Mouse (Mus musculus) hindbrain, embryonic 16.5 days (tissue): ENCODE results near the gene Iqschfp. TPM values are rescaled to one million over a fixed set of nuclear protein-coding genes. Genes with fewer than 3 reads are reported as not detected.

Experiments used
- ATAC-seq: fragments of 200-750 bp; cut with Nextera tagmentation; 2 replicates; pipeline ENCODE4 v1.8.0; 2017; ENCODE audit warnings: moderate TSS enrichment, moderate library complexity
- H3K27ac ChIP-seq: fragments of 300-500 bp; sonication (generic); 2 replicates; pipeline ENCODE4 v1.5.1; 2014; ENCODE audit warnings: low read depth, mild to moderate bottlenecking, control low read depth, low read length, moderate library complexity
- H3K27me3 ChIP-seq: fragments of 300-500 bp; sonication (generic); replicated peaks from 2 replicates; pipeline ENCODE4 v1.6.1; 2014; ENCODE audit warnings: low read length; ENCODE audit not compliant: control insufficient read depth, insufficient read depth
- H3K36me3 ChIP-seq: fragments of 300-500 bp; sonication (generic); 2 replicates; pipeline ENCODE4 v1.6.1; 2014; ENCODE audit warnings: mild to moderate bottlenecking, low read length, moderate library complexity, mixed read lengths; ENCODE audit not compliant: control insufficient read depth, insufficient read depth
- H3K4me1 ChIP-seq: fragments of 300-500 bp; sonication (generic); 2 replicates; pipeline ENCODE4 v1.6.1; 2014; ENCODE audit warnings: low read depth, low read length; ENCODE audit not compliant: control insufficient read depth, insufficient read depth
- H3K4me2 ChIP-seq: fragments of 300-500 bp; sonication (generic); 2 replicates; pipeline ENCODE4 v1.6.1; 2014; ENCODE audit warnings: mild to moderate bottlenecking, low read length, control low read depth, moderate library complexity
- H3K4me3 ChIP-seq: fragments of 300-500 bp; sonication (generic); 2 replicates; pipeline ENCODE4 v1.5.1; 2014; ENCODE audit warnings: mild to moderate bottlenecking, low read length, control low read depth, moderate library complexity
- H3K9ac ChIP-seq: fragments of 300-500 bp; sonication (generic); 2 replicates; pipeline ENCODE4 v1.6.1; 2014; ENCODE audit warnings: low read depth, mild to moderate bottlenecking, control low read depth, low read length, moderate library complexity
- H3K9me3 ChIP-seq: fragments of 300-500 bp; sonication (generic); 2 replicates; pipeline ENCODE4 v1.6.1; 2014; ENCODE audit warnings: mild to moderate bottlenecking, low read length, moderate library complexity; ENCODE audit not compliant: control insufficient read depth
- WGBS: fragments of 180-500 bp; shearing (Covaris S2); extraction: QIAGEN DNeasy Blood & Tissue Kit; methylation state at CpG from one replicate; pipeline ENCODE4 v1.1.7; 2014; 5-methylcytosine and 5-hydroxymethylcytosine counted together
- polyA plus RNA-seq: library from polyadenylated mRNA; unstranded; fragments of >200 nt; fragmentation: Nextera tagmentation; extraction: Ambion mirVana; gene quantifications from 2 replicates; pipeline ENCODE4 v1.2.1, GENCODE M21; 2015

Gene Iqschfp
- polyA plus RNA-seq, 1 experiment from 2014 or later, result 4.8 TPM

GRCm38 (mm10) chr3:68467941-68468687, 576.1 kb downstream of the Iqschfp start:
- ATAC-seq, result peak; percentile 17; the same call in 1 of the 2 replicates
- 4% methylated on average over 10 of the region's 10 CpGs for WGBS
- Histone ChIP-seq H3K4me3 (peak overlapping the region; percentile 3), H3K9me3 (no peaks in the 10 kb centered on the region), H3K27ac (no peak overlapping the region), H3K4me1 (peaks cover 7% of the 10 kb centered on the region; the same call in 1 of the 2 replicates), H3K4me2 (peak overlapping the region; percentile 41), H3K9ac (no peak overlapping the region), H3K36me3 (no peaks in the 10 kb centered on the region), H3K27me3 (no peaks in the 10 kb centered on the region)

GRCm38 (mm10) chr3:68469643-68470042, 577.6 kb downstream of the Iqschfp start:
- no peaks in the 10 kb centered on the region for H3K9me3 ChIP-seq
- no peaks in the 10 kb centered on the region for H3K36me3 ChIP-seq
- H3K4me1 ChIP-seq, result peaks cover 7% of the 10 kb centered on the region; the same call in 1 of the 2 replicates
- no peak for ATAC-seq
- H3K27ac ChIP-seq, result no peak overlapping the region
- no peaks in the 10 kb centered on the region for H3K27me3 ChIP-seq
- H3K4me2 ChIP-seq, result no peak overlapping the region
- no peak overlapping the region for H3K4me3 ChIP-seq
- WGBS, result 87% methylated on average over 1 of the region's 1 CpGs
- H3K9ac ChIP-seq, result no peak overlapping the region

- H3K4me3 ChIP-seq, result no peak overlapping the region
- no peak overlapping the region for H3K9ac ChIP-seq
- 63% methylated on average over 3 of the region's 3 CpGs for WGBS
- H3K36me3 ChIP-seq, result no peaks in the 10 kb centered on the region
- no peak for ATAC-seq
- no peak overlapping the region for H3K4me2 ChIP-seq
- no peaks in the 10 kb centered on the region for H3K9me3 ChIP-seq
- no peaks in the 10 kb centered on the region for H3K27me3 ChIP-seq
- H3K4me1 ChIP-seq, result peaks cover 7% of the 10 kb centered on the region; the same call in 1 of the 2 replicates
- H3K27ac ChIP-seq, result no peak overlapping the region
Measured at GRCm38 (mm10) chr3:68470061-68470460, 578.0 kb downstream of the Iqschfp start.

GRCm38 (mm10) chr3:68470622-68471021, 578.6 kb downstream of the Iqschfp start:
- no peak for ATAC-seq
- peaks cover 7% of the 10 kb centered on the region; the same call in 1 of the 2 replicates for H3K4me1 ChIP-seq
- 69% methylated on average over 5 of the region's 5 CpGs for WGBS

DNA sequence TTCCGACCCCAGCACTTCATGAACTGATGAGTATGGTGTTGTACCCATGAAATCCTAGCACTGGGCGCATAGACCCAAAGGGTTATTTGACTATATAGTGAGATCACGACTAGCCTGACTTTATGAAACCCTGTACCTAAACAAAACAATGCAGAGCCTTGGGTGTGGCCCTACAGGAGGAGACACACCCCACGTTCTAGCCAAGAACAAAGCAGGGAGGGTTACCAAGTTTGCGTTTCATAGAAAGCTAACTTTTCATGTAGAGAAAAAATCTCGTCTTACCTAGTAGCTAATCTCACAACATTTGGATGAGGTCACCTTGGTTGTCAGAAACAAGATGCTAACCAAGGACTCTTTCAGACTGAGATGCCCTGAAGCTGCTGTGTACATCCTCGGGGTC, 584.3 kb downstream of the Iqschfp start:
- no peak overlapping the region for H3K4me3 ChIP-seq
- H3K27me3 ChIP-seq, result no peaks in the 10 kb centered on the region
- 90% methylated on average over 7 of the region's 7 CpGs for WGBS
- H3K27ac ChIP-seq, result no peak overlapping the region
- no peak overlapping the region for H3K4me2 ChIP-seq
- ATAC-seq, result no peak
- H3K9me3 ChIP-seq, result no peaks in the 10 kb centered on the region
- H3K36me3 ChIP-seq, result no peaks in the 10 kb centered on the region
- H3K9ac ChIP-seq, result no peak overlapping the region
- no peaks in the 10 kb centered on the region for H3K4me1 ChIP-seq

More at GRCm38 (mm10) chr3:68470622-68471021, 578.6 kb downstream of the Iqschfp start:
- H3K9ac ChIP-seq, result no peak overlapping the region
- no peaks in the 10 kb centered on the region for H3K9me3 ChIP-seq
- H3K4me2 ChIP-seq, result no peak overlapping the region
- no peaks in the 10 kb centered on the region for H3K27me3 ChIP-seq
- no peak overlapping the region for H3K27ac ChIP-seq
- H3K4me3 ChIP-seq, result no peak overlapping the region
- no peaks in the 10 kb centered on the region for H3K36me3 ChIP-seq

DNA sequence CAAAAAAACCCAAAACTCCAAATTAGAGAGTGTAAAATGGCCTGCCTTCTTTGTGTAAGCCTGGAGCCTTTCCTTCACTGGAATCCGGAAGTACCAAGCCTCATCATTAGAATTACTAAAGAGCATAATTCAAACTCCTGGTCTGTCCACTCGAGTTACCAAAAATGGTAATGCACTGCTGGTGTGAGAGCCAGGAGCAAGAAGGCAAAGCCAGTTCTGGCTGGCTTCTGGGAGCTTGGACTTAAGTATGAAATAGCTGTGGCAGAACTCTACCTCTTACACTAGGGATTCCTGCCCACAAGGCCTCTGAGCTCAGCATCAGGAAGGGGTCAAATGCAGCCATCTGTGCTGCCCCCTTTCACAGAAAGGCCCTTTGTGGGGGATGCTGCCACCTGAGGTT, 585.4 kb downstream of the Iqschfp start:
- no peak overlapping the region for H3K9ac ChIP-seq
- no peak overlapping the region for H3K4me2 ChIP-seq
- no peaks in the 10 kb centered on the region for H3K36me3 ChIP-seq
- no peak overlapping the region for H3K27ac ChIP-seq
- H3K4me3 ChIP-seq, result no peak overlapping the region
- no peaks in the 10 kb centered on the region for H3K27me3 ChIP-seq
- no peak for ATAC-seq
- H3K9me3 ChIP-seq, result no peaks in the 10 kb centered on the region
- H3K4me1 ChIP-seq, result no peaks in the 10 kb centered on the region
- WGBS, result 34% methylated on average over 2 of the region's 2 CpGs

- Histone ChIP-seq H3K27ac (no peak overlapping the region), H3K4me2 (no peak overlapping the region), H3K9ac (no peak overlapping the region), H3K9me3 (no peaks in the 10 kb centered on the region), H3K4me3 (no peak overlapping the region), H3K27me3 (no peaks in the 10 kb centered on the region), H3K4me1 (no peaks in the 10 kb centered on the region), H3K36me3 (no peaks in the 10 kb centered on the region)
- peak; percentile 20; the same call in 1 of the 2 replicates for ATAC-seq
- 82% methylated on average over 6 of the region's 6 CpGs for WGBS
Measured at GRCm38 (mm10) chr3:68479266-68479665, 587.2 kb downstream of the Iqschfp start.

DNA sequence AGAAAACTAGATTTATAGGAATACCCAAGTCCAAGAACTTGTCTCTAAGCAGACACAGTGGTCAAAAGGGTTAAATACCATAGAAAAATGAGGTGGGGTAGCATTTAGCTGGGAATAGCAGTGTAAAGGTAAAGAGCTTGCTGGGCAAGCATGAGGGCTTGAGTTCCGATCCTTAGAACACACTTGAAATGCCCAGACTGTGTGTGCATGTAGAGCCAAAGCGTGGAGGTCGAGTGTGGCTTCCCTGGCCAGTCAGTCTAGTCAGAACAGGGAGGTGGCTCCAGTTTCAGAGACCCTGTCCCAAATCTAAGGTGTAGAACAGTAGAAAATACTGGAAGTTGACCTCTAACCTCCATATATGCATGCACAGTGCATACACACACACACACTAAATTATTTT, 591.5 kb downstream of the Iqschfp start:
- Histone ChIP-seq H3K4me3 (no peak overlapping the region), H3K4me2 (no peak overlapping the region), H3K9me3 (no peaks in the 10 kb centered on the region), H3K27ac (no peak overlapping the region), H3K9ac (no peak overlapping the region), H3K4me1 (no peaks in the 10 kb centered on the region), H3K27me3 (no peaks in the 10 kb centered on the region), H3K36me3 (no peaks in the 10 kb centered on the region)
- no peak for ATAC-seq
- 91% methylated on average over 3 of the region's 3 CpGs for WGBS

GRCm38 (mm10) chr3:68484021-68484420, 592.0 kb downstream of the Iqschfp start:
- H3K4me1 ChIP-seq, result no peaks in the 10 kb centered on the region
- WGBS, result 84% methylated on average over 9 of the region's 9 CpGs
- H3K4me3 ChIP-seq, result no peak overlapping the region

More at GRCm38 (mm10) chr3:68484021-68484420, 592.0 kb downstream of the Iqschfp start:
- no peaks in the 10 kb centered on the region for H3K36me3 ChIP-seq
- no peaks in the 10 kb centered on the region for H3K9me3 ChIP-seq
- no peak overlapping the region for H3K4me2 ChIP-seq
- no peak for ATAC-seq
- H3K27me3 ChIP-seq, result no peaks in the 10 kb centered on the region
- H3K9ac ChIP-seq, result no peak overlapping the region
- H3K27ac ChIP-seq, result no peak overlapping the region
